Mouse (Mus musculus) liver, adult (tissue): ENCODE measurements around the gene Mga.

ENCODE experiments used
- GATA4 ChIP-seq: IDR thresholded peaks from 2 replicates; pipeline ENCODE4 v1.6.1; 2014; ENCODE audit warnings: mild to moderate bottlenecking, low read length; ENCODE audit not compliant: insufficient replicate concordance

Mga gene

GRCm38 (mm10) chr2:119980343-119980986 is 83.4 kb downstream of the Mga start:
- no peak for TF ChIP-seq GATA4

- no peak for TF ChIP-seq GATA4
Measured at GRCm38 (mm10) chr2:119981631-119982030, 84.6 kb downstream of the Mga start.

- TF ChIP-seq GATA4, result no peak
Measured at GRCm38 (mm10) chr2:119985871-119986270, 88.8 kb downstream of the Mga start.

- no peak for TF ChIP-seq GATA4
Measured at GRCm38 (mm10) chr2:119986369-119986768, 89.3 kb downstream of the Mga start.

GRCm38 (mm10) chr2:119987441-119987840 is 90.4 kb downstream of the Mga start:
- TF ChIP-seq GATA4, result no peak

- TF ChIP-seq GATA4, result no peak
Measured at GRCm38 (mm10) chr2:119988952-119989351, 91.9 kb downstream of the Mga start.

GRCm38 (mm10) chr2:119990881-119991280 is 93.9 kb downstream of the Mga start:
- no peak for TF ChIP-seq GATA4

- no peak for TF ChIP-seq GATA4
Measured at GRCm38 (mm10) chr2:119992349-119992748, 95.3 kb downstream of the Mga start.

- no peak for TF ChIP-seq GATA4
Measured at GRCm38 (mm10) chr2:119993515-119993914, 96.5 kb downstream of the Mga start.

GRCm38 (mm10) chr2:119994839-119995238 is 97.8 kb downstream of the Mga start:
- no peak for TF ChIP-seq GATA4

- no peak; the same call in 1 of the 2 replicates for TF ChIP-seq GATA4
Measured at GRCm38 (mm10) chr2:119995391-119996281, 98.6 kb downstream of the Mga start.

GRCm38 (mm10) chr2:119997354-119997753 is 100.3 kb downstream of the Mga start:
- TF ChIP-seq GATA4, result no peak

- TF ChIP-seq GATA4, result no peak
Measured at GRCm38 (mm10) chr2:119999731-120000130, 102.7 kb downstream of the Mga start.

GRCm38 (mm10) chr2:120000882-120001584 is 104.0 kb downstream of the Mga start:
- TF ChIP-seq GATA4, result no peak

- no peak for TF ChIP-seq GATA4
Measured at GRCm38 (mm10) chr2:120001956-120002355, 104.9 kb downstream of the Mga start.

- no peak for TF ChIP-seq GATA4
Measured at GRCm38 (mm10) chr2:120003970-120004369, 106.9 kb downstream of the Mga start.
